Mouse (Mus musculus) heart, embryonic 14.5 days (tissue): Measurements from ENCODE around the gene Zfp988. TPM values are rescaled to one million over a fixed set of nuclear protein-coding genes. Genes with fewer than 3 reads are reported as not detected.

Experiments used
- polyA plus RNA-seq: library from polyadenylated mRNA; unstranded; fragments of >200 nt; fragmentation: Nextera tagmentation; extraction: Ambion mirVana; gene quantifications from 2 replicates; pipeline ENCODE4 v1.2.1, GENCODE M21; 2014

Gene Zfp988
- polyA plus RNA-seq, 1 experiment from 2014 or later, result not detected

Other genes with a start within 250 kb of the Zfp988 start
- gene Zfp991, start 173.6 kb upstream of the Zfp988 start, polyA plus RNA-seq, result 5.3 and 8.5 TPM in 2 replicates
- 0.19 TPM in 1 of 2 replicates, not detected in the other for gene Zfp978, start 55.6 kb downstream of the Zfp988 start, polyA plus RNA-seq
- 6.1 and 8.8 TPM in 2 replicates for gene Zfp982, start 186.7 kb downstream of the Zfp988 start, polyA plus RNA-seq
- 0.32 and 0.36 TPM in 2 replicates for gene Gm16503, start 234.5 kb downstream of the Zfp988 start, polyA plus RNA-seq
- gene Zfp985, start 247.6 kb downstream of the Zfp988 start, polyA plus RNA-seq, result not detected in 2 replicates